Mouse (Mus musculus) embryonic fibroblast, embryonic 13.5 days (primary cell): ENCODE results near the gene Epb41l1. TPM values are rescaled to one million over a fixed set of nuclear protein-coding genes. Genes with fewer than 3 reads are reported as not detected.

Source experiments
- H3K27ac ChIP-seq: 2 replicates; pipeline ENCODE4 v1.5.1; 2012; ENCODE audit warnings: low read length, control low read depth, inconsistent platforms; ENCODE audit not compliant: insufficient read depth
- H3K4me1 ChIP-seq: 2 replicates; pipeline ENCODE4 v1.6.1; 2011; ENCODE audit warnings: low read length; ENCODE audit not compliant: control insufficient read depth, insufficient read depth
- H3K4me3 ChIP-seq: 2 replicates; pipeline ENCODE4 v1.5.1; 2011; ENCODE audit warnings: mild to moderate bottlenecking, control low read depth, low read length; ENCODE audit not compliant: insufficient read depth
- CTCF ChIP-seq: IDR thresholded peaks from 2 replicates; pipeline ENCODE4 v1.5.1; 2011; ENCODE audit warnings: mild to moderate bottlenecking, control low read depth, low read length, moderate library complexity, borderline replicate concordance; ENCODE audit not compliant: insufficient read depth
- POLR2A ChIP-seq: IDR thresholded peaks from 2 replicates; pipeline ENCODE4 v1.6.1; 2011; ENCODE audit warnings: low read depth, mild to moderate bottlenecking, control low read depth, low read length, moderate library complexity
- polyA plus RNA-seq: library from polyadenylated mRNA; stranded (reverse); fragments of >200 nt; gene quantifications from 2 replicates; pipeline ENCODE4 v1.2.4, GENCODE M21; 2011; ENCODE audit warnings: low read depth; ENCODE audit not compliant: missing spikeins, insufficient read length

The Epb41l1 gene
- polyA plus RNA-seq, 1 experiment = 33.6 TPM

- TF ChIP-seq POLR2A (no peak), CTCF (no peak)
- no peaks in the 10 kb centered on the region for H3K4me1 ChIP-seq
- H3K27ac ChIP-seq = no peak overlapping the region
- H3K4me3 ChIP-seq = no peak overlapping the region
These were observed 1.9 kb downstream of the Epb41l1 start for GRCm38 (mm10) chr2:156422631-156423030.

- TF ChIP-seq POLR2A (no peak), CTCF (no peak)
- H3K27ac ChIP-seq = no peak overlapping the region
- no peak overlapping the region for H3K4me3 ChIP-seq
- H3K4me1 ChIP-seq = no peaks in the 10 kb centered on the region
These were observed 3.0 kb downstream of the Epb41l1 start for GRCm38 (mm10) chr2:156423672-156424071.

DNA sequence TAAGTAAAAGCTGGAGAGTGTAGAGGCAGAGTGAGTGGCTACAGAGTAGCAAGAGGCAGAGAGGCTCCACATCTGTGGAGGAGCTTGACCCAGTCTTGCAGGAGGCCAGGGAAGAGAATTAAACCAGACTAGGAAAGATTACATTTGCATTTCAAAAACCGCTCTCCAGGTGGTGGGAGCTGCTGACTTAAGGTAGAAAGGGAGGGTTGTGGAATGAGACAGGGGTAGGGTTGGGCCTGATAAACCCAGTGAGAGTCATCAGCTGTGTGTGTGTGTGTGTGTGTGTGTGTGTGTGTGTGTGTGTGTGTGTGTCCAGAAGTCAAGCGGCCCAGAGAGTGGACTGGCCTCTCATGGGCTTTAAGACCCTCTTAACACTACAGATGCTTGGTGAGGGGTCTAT, 4.9 kb downstream of the Epb41l1 start:
- H3K4me1 ChIP-seq = no peaks in the 10 kb centered on the region
- H3K27ac ChIP-seq = no peak overlapping the region
- H3K4me3 ChIP-seq = no peak overlapping the region
- TF ChIP-seq POLR2A (no peak), CTCF (no peak)

DNA sequence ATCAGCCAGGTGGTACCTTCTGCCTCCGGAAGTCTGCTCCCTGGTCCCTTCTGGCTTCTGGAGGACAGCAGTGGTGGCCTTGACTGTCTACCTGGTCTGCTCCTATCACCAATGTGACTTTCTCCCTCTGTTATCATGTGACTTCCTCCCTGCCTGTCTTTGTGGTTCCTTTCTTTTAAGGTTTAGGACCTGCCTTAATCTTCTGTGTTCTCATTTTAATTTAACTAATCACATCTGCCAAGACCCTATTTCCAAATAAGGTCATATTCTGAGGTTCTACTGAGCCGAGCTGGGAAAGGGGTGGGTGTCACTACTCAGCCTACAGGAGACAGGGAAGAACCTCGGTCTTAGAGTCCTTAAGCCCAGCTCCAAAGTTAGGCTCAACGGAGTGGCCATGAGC, 5.4 kb downstream of the Epb41l1 start:
- Histone ChIP-seq H3K4me3 (no peak overlapping the region), H3K4me1 (no peaks in the 10 kb centered on the region), H3K27ac (no peak overlapping the region)
- TF ChIP-seq POLR2A (no peak), CTCF (no peak)

DNA sequence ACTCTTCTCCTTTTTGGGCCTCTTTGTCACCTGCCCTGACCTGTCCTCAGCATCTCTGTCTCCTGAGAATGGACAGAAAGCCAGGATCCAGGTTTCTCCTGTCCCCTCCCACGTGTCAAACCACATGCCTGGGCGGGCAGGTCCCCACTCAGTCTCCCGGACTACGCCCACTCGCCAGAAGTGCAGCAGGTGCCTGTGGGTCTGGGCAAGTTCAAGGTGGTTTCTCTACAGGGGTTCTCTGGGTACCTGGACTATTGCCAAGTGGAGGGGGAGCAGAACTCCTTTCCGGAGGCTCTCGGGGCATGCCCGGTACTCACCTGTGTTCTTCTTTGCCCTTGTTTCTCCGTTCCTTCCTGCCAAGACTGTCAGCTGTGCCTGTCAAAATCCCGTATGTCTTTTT, 9.1 kb downstream of the Epb41l1 start:
- H3K4me1 ChIP-seq = no peaks in the 10 kb centered on the region
- TF ChIP-seq POLR2A (no peak), CTCF (no peak)
- H3K4me3 ChIP-seq = no peak overlapping the region
- no peak overlapping the region for H3K27ac ChIP-seq

GRCm38 (mm10) chr2:156430326-156430725, 9.6 kb downstream of the Epb41l1 start:
- no peak overlapping the region for H3K27ac ChIP-seq
- H3K4me1 ChIP-seq = no peaks in the 10 kb centered on the region
- TF ChIP-seq CTCF = no peak
- H3K4me3 ChIP-seq = no peak overlapping the region

- TF ChIP-seq POLR2A (no peak), CTCF (no peak)
- H3K4me3 ChIP-seq = no peak overlapping the region
- no peak overlapping the region for H3K27ac ChIP-seq
- no peaks in the 10 kb centered on the region for H3K4me1 ChIP-seq
These were observed 10.7 kb downstream of the Epb41l1 start for GRCm38 (mm10) chr2:156431409-156431808.

DNA sequence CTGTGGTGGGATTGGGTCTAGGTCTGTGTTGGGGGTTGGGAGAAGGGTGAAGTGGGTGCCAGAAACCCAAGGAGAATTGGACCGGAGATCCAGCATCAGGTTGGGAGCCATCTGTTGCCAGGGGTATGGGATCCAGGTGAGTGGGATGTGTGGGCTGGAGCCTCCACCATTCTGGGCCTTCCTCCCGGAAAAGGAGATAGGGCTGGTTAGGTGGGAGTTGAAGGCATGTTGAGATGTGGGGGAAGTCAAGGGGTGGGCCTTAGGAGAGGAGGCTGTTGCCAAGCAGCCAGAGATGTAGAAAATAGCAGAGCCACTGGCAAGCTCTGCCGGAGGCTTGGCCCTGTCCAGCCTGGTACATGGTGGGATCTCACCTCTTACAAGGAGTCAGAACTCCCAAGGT, 11.4 kb downstream of the Epb41l1 start:
- H3K4me1 ChIP-seq = no peaks in the 10 kb centered on the region
- no peak overlapping the region for H3K4me3 ChIP-seq
- H3K27ac ChIP-seq = no peak overlapping the region
- TF ChIP-seq POLR2A (no peak), CTCF (no peak)

DNA sequence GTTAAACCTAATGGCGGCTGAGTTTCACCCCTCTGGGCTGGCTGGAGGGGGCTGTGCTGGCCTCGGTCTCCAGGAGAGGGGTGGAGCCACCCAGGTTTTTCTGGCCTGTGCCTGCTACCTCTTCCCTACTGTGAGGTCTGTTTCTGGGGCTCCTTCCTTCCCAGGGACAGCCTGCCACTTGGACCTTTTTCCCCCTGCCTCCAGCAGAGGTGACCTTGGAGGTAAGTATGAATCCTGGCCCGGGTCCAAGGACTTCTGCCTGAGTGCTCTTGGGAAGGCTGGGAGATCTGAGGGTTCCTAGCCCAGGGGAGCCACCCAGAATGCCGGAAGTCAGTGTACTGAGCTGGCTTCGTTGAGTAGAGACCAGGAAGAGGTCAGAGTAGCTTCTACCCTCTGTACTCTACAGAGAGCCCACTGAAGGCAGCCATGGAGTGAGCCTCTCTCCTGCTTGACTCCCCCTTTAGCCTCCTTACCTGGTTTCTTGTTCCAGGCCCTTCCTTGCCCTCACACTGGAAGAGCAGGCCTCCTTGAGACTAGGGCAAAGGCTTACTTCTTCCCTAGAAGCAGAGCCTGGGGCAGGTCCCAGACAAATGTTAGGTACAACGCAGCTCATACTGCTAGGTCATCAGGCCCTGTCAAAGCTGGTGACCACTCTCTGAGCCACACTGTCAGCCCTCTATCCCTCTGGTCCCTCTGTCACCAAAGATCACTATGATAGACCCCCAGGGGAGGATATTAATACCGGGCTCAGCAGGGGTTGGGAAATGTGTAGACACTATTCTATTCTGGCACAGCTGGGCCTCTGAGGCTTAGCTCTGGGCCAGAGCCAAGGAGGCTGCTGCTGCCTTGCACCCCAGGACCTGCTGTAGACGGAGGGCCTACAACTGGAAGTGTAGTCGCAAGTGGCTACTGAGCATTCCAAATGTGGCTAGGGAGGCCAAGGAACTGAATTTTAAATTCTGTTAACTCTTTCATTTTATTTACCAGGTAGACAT, 12.5 kb downstream of the Epb41l1 start:
- no peaks in the 10 kb centered on the region for H3K4me1 ChIP-seq
- H3K4me3 ChIP-seq = no peak overlapping the region
- TF ChIP-seq CTCF = no peak
- no peak for TF ChIP-seq POLR2A
- no peak overlapping the region for H3K27ac ChIP-seq

DNA sequence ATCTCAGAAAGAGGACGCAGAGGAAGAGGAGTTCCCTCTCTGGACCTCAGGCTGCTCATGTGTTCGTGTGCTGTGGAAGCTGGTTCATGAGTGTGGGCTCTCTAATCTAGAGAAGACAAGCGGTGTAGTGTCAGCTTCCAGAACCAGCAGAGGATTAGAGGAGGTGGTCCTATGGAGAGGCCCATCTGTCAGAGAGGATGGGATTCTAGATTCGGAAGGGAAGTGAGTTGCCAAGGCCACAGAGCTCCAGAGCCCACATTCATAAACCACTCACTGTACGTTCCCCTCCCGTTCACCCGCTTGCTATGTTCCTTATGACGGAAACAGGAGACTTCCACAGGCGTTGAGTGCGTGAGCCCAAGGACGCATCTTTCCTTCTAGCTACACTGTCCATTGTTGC, 16.9 kb downstream of the Epb41l1 start:
- Histone ChIP-seq H3K27ac (no peak overlapping the region), H3K4me3 (no peak overlapping the region), H3K4me1 (no peaks in the 10 kb centered on the region)
- TF ChIP-seq POLR2A = no peak
- TF ChIP-seq CTCF = no peak
